8 mouse cellular contexts compared by ENCODE assay signal in the genomic region with DNA sequence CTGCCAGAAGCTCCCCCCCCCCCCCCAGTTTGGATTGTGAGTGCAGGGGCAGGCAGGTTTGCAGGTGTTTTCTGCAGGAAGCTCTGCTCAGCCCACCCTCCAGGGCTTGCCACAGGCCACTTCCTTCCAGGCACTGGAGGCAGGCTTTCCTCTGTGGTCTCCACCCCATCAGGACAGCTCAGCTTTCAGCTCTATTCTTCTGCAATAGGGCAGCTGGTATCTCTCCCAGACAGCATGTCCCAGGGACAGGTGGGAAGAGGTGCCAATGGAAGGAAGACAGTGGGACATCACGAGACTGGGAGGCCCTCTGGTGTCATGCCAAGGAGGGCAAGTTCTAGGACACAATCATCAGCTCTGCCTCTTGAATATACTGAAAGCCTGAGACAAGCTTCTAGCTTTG. TPM values are rescaled to one million over a fixed set of nuclear protein-coding genes. Genes with fewer than 3 reads are reported as not detected.
DNase-seq lines count a peak whose midpoint lies in the region; TF ChIP-seq lines count a peak whose summit lies in the region.
"Had no signal": no experiment of that assay in that cellular context is flagged by ENCODE, and none has a peak within 500 bp of the region (broad histone marks: within the 10 kb centered on the region; RNA-seq: fewer than 3 reads in every experiment).

No protein-coding gene starts in this region.

- H3K79me2 ChIP-seq in heart, adult 2 months (replicated peaks; ENCODE audit: control insufficient read depth, insufficient read depth, low read length) = peaks cover 1% of the 10 kb centered on the region; the same call in 1 of the 2 replicates
- no peaks in the 10 kb centered on the region for H3K79me2 ChIP-seq in myocyte (ENCODE audit: control insufficient read depth, insufficient read depth)

- no peak overlapping the region for H3K4me3 ChIP-seq in heart, adult 2 months
- H3K4me3 ChIP-seq in brown adipose tissue, adult 24 weeks (ENCODE audit: insufficient read depth, low read depth, low read length) = no peak overlapping the region
- H3K4me3 ChIP-seq in myocyte = no peak overlapping the region
- H3K4me3 ChIP-seq in forebrain, embryonic 10.5 days = no peak overlapping the region

- no peak overlapping the region for H3ac ChIP-seq in myocyte (ENCODE audit: control insufficient read depth, insufficient read length)

- TF ChIP-seq EP300 in heart, adult 2 months (IDR thresholded peaks at IDR 0.05; ENCODE audit: insufficient read depth, low read depth, low read length) = no peak

- no peaks in the 10 kb centered on the region for H3K9me3 ChIP-seq in forebrain, embryonic 10.5 days

- H3K4me1 ChIP-seq in heart, adult 2 months (ENCODE audit: control insufficient read depth, insufficient read depth, low read length) = peaks cover 25% of the 10 kb centered on the region
- H3K4me1 ChIP-seq in brown adipose tissue, adult 24 weeks (ENCODE audit: control insufficient read depth, insufficient read depth, insufficient read length, low read length) = peaks cover 46% of the 10 kb centered on the region
- H3K4me1 ChIP-seq in forebrain, embryonic 10.5 days = no peaks in the 10 kb centered on the region; the same call in 1 of the 2 replicates

- peak in 1 of 2 experiments; percentile 45 for DNase-seq in heart, adult 2 months
- DNase-seq in heart, adult 9 months (ENCODE audit: low spot score in 2 of 2) = no peak
- DNase-seq in B cell, adult 2 months = peak; percentile 42 to 51
- no peak for DNase-seq in forebrain, embryonic 10.5 days (ENCODE audit: extremely low spot score, low spot score)
- no peak for DNase-seq in neural tube, embryonic 10.5 days (ENCODE audit: extremely low spot score, low spot score)
- DNase-seq: adrenal gland, postnatal 14 days had no signal

- peaks cover 3% of the 10 kb centered on the region; the same call in 1 of the 2 replicates for H3K36me3 ChIP-seq in heart, adult 2 months (ENCODE audit: control insufficient read depth, insufficient read depth, low read length)
- H3K36me3 ChIP-seq in myocyte (ENCODE audit: control insufficient read depth, insufficient read depth) = peaks cover 29% of the 10 kb centered on the region
- H3K36me3 ChIP-seq in forebrain, embryonic 10.5 days (replicated peaks) = peaks cover 87% of the 10 kb centered on the region

- H3K27me3 ChIP-seq in heart, adult 2 months (ENCODE audit: control insufficient read depth, insufficient read depth, low read length) = no peaks in the 10 kb centered on the region
- H3K27me3 ChIP-seq in myocyte (ENCODE audit: control insufficient read depth, insufficient read depth, insufficient read length) = no peaks in the 10 kb centered on the region
- no peaks in the 10 kb centered on the region for H3K27me3 ChIP-seq in forebrain, embryonic 10.5 days (ENCODE audit: poor library complexity, severe bottlenecking)

- 27% methylated on average over 1 of the region's 1 CpGs for WGBS in heart, adult 2 months
- 79% methylated on average over 1 of the region's 1 CpGs for WGBS in forebrain, embryonic 10.5 days

- TF ChIP-seq POLR2A in heart, adult 2 months (IDR thresholded peaks at IDR 0.05; ENCODE audit: insufficient read depth, low read depth, low read length) = no peak
- TF ChIP-seq POLR2A in myocyte (IDR thresholded peaks at IDR 0.05; ENCODE audit: insufficient read length, low read depth) = no peak

- TF ChIP-seq CTCF in heart, adult 2 months (IDR thresholded peaks at IDR 0.05) = no peak

- no peak overlapping the region for H3K9ac ChIP-seq in heart, adult 2 months (ENCODE audit: low read depth, low read length)

- intact Hi-C loops in heart, adult 2 months (cut with DNase I) = no loop called here

- H3K4me2 ChIP-seq in myocyte (ENCODE audit: low read depth) = no peak overlapping the region

- peak overlapping the region; percentile 55 for H3K27ac ChIP-seq in heart, adult 2 months
- peak overlapping the region; percentile 53; the same call in 1 of the 2 replicates for H3K27ac ChIP-seq in brown adipose tissue, adult 24 weeks (replicated peaks; ENCODE audit: low read depth, low read length)
- H3K27ac ChIP-seq in forebrain, embryonic 10.5 days = no peak overlapping the region

TF ChIP-seq in myocyte, 11 proteins besides CTCF, POLR2A, EP300 and RAD21:
- TF ChIP-seq TCF3 (IDR thresholded peaks at IDR 0.05; ENCODE audit: insufficient read length, low read depth) (no peak), MYOD1 (IDR thresholded peaks at IDR 0.05; ENCODE audit: control insufficient read depth in 1 of 3, insufficient read length in 2 of 3, low read depth in 2 of 3) (peak; percentile 21 to 83 (median 45)), MYOG (IDR thresholded peaks at IDR 0.05; ENCODE audit: control insufficient read depth in 1 of 3, insufficient read depth in 1 of 3, insufficient read length in 2 of 3, low read depth in 2 of 3) (peak in 2 of 3 experiments; percentile 10 to 47)

RNA-seq across cellular contexts. Expression of a gene that starts 11.8 kb away (rescaled TPM):
- 10 to 100 TPM; 14.1 to 22.9 TPM for total RNA-seq in heart, adult 2 months (2021)
- 15.0 and 18.5 TPM in 2 replicates for polyA plus RNA-seq in heart, adult 2 months (2012; rRNA removed)
- polyA plus RNA-seq in brown adipose tissue, adult 24 weeks (2012; ENCODE audit: insufficient read depth, insufficient read length, missing spikeins) = 3.8 and 6.9 TPM in 2 replicates
- polyA plus RNA-seq in myocyte (2012; fragmentation: generic; extraction: Trizol) = 0.31 TPM
- 3.7 and 3.8 TPM in 2 replicates for polyA plus RNA-seq in forebrain, embryonic 10.5 days (2016; fragmentation: Nextera tagmentation; extraction: Ambion mirVana)

RNA-seq across cellular contexts. Expression of a gene that starts 37.2 kb away (rescaled TPM):
- total RNA-seq in heart, adult 2 months (2021) = 10 to 100 TPM; 10.6 to 11.9 TPM
- polyA plus RNA-seq in heart, adult 2 months (2012; rRNA removed) = 10.2 and 12.2 TPM in 2 replicates
- 13.4 and 14.6 TPM in 2 replicates for polyA plus RNA-seq in brown adipose tissue, adult 24 weeks (2012; ENCODE audit: insufficient read depth, insufficient read length, missing spikeins)
- 12.2 TPM for polyA plus RNA-seq in myocyte (2012; fragmentation: generic; extraction: Trizol)
- 8.4 TPM in 2 replicates for polyA plus RNA-seq in forebrain, embryonic 10.5 days (2016; fragmentation: Nextera tagmentation; extraction: Ambion mirVana)

Comparison
In these comparisons a context has a peak if more than half of its experiments do, and no peak if none do; other contexts are left out.
1. DNase-seq: peak in B cell, adult 2 months (2 of 2); none in heart, adult 9 months (0 of 2), forebrain, embryonic 10.5 days (single experiment) and neural tube, embryonic 10.5 days (single experiment).